Mouse (Mus musculus) spleen, postnatal 10 days (tissue): ENCODE measurements around the gene Prr12.
A peak's percentile ranks its signal among the peaks of the same experiment; 100 is the strongest.
"Not testable (repeated sequence)": the region's sequence is repeated elsewhere in the genome, so short reads cannot be mapped to it uniquely, and the experiment has no call there.

Experiments
- DNase-seq, 2 experiments: peaks; one replicate each; pipeline ENCODE4 v3.0.0; 2021 to 2022; ENCODE audit warnings: low spot score in 2 of 2

Gene Prr12

GRCm38 (mm10) chr7:45024281-45025248 is 28.1 kb downstream of the Prr12 start:
- DNase-seq: no peak

GRCm38 (mm10) chr7:45023711-45024110 is 29.0 kb downstream of the Prr12 start:
- not testable (repeated sequence) for DNase-seq

GRCm38 (mm10) chr7:45020225-45020624 is 32.5 kb downstream of the Prr12 start:
- DNase-seq: no peak

GRCm38 (mm10) chr7:45019031-45019571 is 33.6 kb downstream of the Prr12 start:
- DNase-seq: no peak

GRCm38 (mm10) chr7:45017242-45018061 is 35.2 kb downstream of the Prr12 start, which contains the start of gene Rras:
Gene Rras (plus strand): TSS chr7:45017961.
- DNase-seq: peak; percentile 71 to 88

- no peak for DNase-seq
Measured at GRCm38 (mm10) chr7:45016761-45017160, 35.9 kb downstream of the Prr12 start.

GRCm38 (mm10) chr7:45015957-45016612 is 36.6 kb downstream of the Prr12 start, which contains the start of gene Scaf1:
Gene Scaf1 (minus strand): TSS chr7:45016363.
- peak; percentile 97 to 99 for DNase-seq

- DNase-seq: peak in 1 of 2 experiments; percentile 56
Measured at GRCm38 (mm10) chr7:45015344-45015956, 37.2 kb downstream of the Prr12 start.

- no peak for DNase-seq
Measured at GRCm38 (mm10) chr7:45014096-45014451, 38.6 kb downstream of the Prr12 start.

GRCm38 (mm10) chr7:45013366-45014095 is 39.1 kb downstream of the Prr12 start:
- no peak for DNase-seq

GRCm38 (mm10) chr7:45012824-45013223 is 39.9 kb downstream of the Prr12 start:
- DNase-seq: no peak

- DNase-seq: no peak
Measured at GRCm38 (mm10) chr7:45012011-45012410, 40.7 kb downstream of the Prr12 start.

- no peak for DNase-seq
Measured at GRCm38 (mm10) chr7:45008411-45008810, 44.3 kb downstream of the Prr12 start.

GRCm38 (mm10) chr7:45007846-45008245 is 44.8 kb downstream of the Prr12 start:
- DNase-seq: no peak

- no peak for DNase-seq
Measured at GRCm38 (mm10) chr7:45007141-45007540, 45.5 kb downstream of the Prr12 start.

GRCm38 (mm10) chr7:45006503-45006902 is 46.2 kb downstream of the Prr12 start:
- no peak for DNase-seq

GRCm38 (mm10) chr7:45005321-45005992 is 47.2 kb downstream of the Prr12 start:
- no peak for DNase-seq

- no peak for DNase-seq
Measured at GRCm38 (mm10) chr7:45004546-45004945, 48.1 kb downstream of the Prr12 start.

- no peak for DNase-seq
Measured at GRCm38 (mm10) chr7:45002440-45002839, 50.2 kb downstream of the Prr12 start.
